Mouse (Mus musculus): ENCODE data around the gene Ezr.
"Not testable (repeated sequence)": the region's sequence is repeated elsewhere in the genome, so short reads cannot be mapped to it uniquely, and the experiment has no call there.

Ezr gene

DNA sequence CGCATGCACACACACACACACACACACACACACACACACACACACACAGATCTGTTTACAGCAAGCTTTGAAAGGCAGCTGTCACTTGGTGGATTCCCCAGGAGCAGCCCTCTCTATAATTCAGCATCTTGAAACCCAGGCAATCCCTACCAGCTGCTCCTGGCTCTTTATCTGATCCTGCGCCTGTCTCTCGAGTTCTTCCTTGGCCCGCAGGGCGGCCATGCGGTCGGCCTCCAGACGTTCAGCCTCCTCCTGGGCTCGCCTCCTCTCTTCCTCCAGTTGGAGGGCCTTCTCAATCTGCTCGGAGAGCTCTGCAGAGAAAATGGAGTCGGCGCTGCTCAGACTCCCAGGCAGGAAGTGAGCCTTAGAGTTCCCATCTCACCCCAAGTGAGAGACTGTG, 41.3 kb downstream of the Ezr start:
- ChIA-PET CTCF (no interaction called here), POLR2A (interaction anchor here in 2 of 4 experiments (0.9 to 8.9 kb wide), 5 partner anchors 12 to 87 kb away, joined by 3 to 77 read pairs (median 12); no protein-coding TSS in a partner anchor)

GRCm38 (mm10) chr17:6740331-6741170, 42.0 kb downstream of the Ezr start:
- ChIA-PET POLR2A (interaction anchor here in 1 of 4 experiments (0.9 to 7.4 kb wide), 4 partner anchors 11 to 32 kb away, joined by 3 to 52 read pairs (median 6); no protein-coding TSS in a partner anchor), CTCF (no interaction called here)

DNA sequence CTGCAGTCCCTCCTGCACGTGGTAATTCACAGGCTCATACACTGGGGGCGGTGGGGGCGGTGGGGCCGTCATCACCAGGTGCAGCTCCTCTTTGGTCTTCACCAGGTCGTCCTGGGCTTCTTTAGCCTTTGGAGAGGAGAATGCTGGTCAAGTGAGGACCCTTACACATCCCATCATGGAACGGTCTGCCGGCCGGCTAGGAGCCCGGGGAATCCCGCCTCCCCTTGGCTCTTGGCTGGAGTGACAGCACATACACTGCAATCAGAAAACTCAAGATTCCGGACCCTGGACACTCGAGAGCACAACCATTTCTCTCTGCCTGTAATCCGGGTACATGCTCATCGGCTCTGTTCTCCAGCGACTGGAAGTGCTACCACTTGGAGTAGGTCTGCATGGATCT, 42.8 kb downstream of the Ezr start:
- POLR2A ChIA-PET, result interaction anchor here in 2 of 4 experiments (0.7 to 2.4 kb wide), 4 partner anchors 10 to 88 kb away, joined by 3 to 5 read pairs (median 3); no protein-coding TSS in a partner anchor
- CTCF ChIA-PET, result interaction anchor here in 2 of 4 experiments (0.5 to 0.7 kb wide), 2 partner anchors 12 to 157 kb away, joined by 3 to 4 read pairs; no protein-coding TSS in a partner anchor

- CTCF ChIA-PET, result interaction anchor here in 2 of 4 experiments (0.5 to 0.7 kb wide), 2 partner anchors 12 to 157 kb away, joined by 3 to 4 read pairs; no protein-coding TSS in a partner anchor
- POLR2A ChIA-PET, result interaction anchor here in 2 of 4 experiments (0.7 to 2.4 kb wide), 4 partner anchors 11 to 88 kb away, joined by 3 to 5 read pairs (median 3); no protein-coding TSS in a partner anchor
Observed at GRCm38 (mm10) chr17:6739266-6739665, 43.3 kb downstream of the Ezr start.

GRCm38 (mm10) chr17:6738836-6739235, 43.7 kb downstream of the Ezr start:
- CTCF ChIA-PET, result interaction anchor here in 1 of 4 experiments (0.7 kb wide), 1 partner anchor 13 kb away, joined by 3 read pairs; no protein-coding TSS in a partner anchor
- POLR2A ChIA-PET, result interaction anchor here in 2 of 4 experiments (0.8 to 5.4 kb wide), 4 partner anchors 9 to 27 kb away, joined by 3 to 46 read pairs (median 4); no protein-coding TSS in a partner anchor

DNA sequence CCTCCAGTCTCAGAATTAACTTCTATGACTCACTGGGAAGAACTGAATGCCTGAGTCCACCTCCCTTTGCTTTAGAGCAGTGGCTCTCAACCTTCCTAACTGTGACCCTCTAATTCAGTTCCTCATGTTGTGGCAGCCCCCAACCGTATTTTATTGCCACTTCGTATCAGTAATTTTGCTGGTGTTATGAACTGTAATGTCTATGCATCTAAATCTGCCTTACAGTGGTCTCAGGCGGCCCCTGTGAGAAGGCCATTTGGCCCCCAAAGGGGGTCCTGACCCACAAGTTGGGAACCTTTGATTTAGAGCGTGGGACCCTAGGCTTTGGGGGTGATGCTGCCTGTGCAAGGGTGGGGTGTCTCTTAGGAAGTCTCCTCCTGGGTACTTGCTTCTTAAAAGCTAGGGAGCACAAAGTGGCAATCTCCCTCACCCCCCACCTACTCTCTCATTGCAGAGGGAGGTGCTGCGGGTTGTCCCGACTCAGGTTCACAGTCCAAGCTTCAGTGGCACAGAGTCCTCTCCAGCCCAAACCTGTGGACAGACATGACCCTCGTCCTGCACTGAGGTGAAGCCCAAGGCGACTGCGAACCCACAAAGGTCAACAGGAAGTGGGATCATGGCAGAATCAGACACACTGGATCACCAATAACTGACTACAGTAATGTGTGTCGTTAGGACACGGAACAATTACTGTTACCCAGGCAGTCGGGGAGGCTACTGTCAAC, 45.1 kb downstream of the Ezr start:
- CTCF ChIA-PET, result no interaction called here
- POLR2A ChIA-PET, result interaction anchor here in 3 of 4 experiments (0.6 to 5.4 kb wide), 12 partner anchors 9 to 135 kb away, joined by 3 to 46 read pairs (median 5); no protein-coding TSS in a partner anchor

- ChIA-PET CTCF (interaction anchor here in 1 of 4 experiments (0.6 kb wide), 1 partner anchor 76 kb away, joined by 4 read pairs; no protein-coding TSS in a partner anchor), POLR2A (interaction anchor here (0.6 to 5.4 kb wide), 20 partner anchors 8 to 641 kb away, joined by 3 to 46 read pairs (median 4); no protein-coding TSS in a partner anchor)
Observed at GRCm38 (mm10) chr17:6736306-6737272, 46.0 kb downstream of the Ezr start.

- ChIA-PET CTCF (no interaction called here), POLR2A (interaction anchor here in 3 of 4 experiments (0.5 to 5.4 kb wide), 8 partner anchors 8 to 804 kb away, joined by 3 to 46 read pairs (median 4); no protein-coding TSS in a partner anchor)
Observed at GRCm38 (mm10) chr17:6734746-6735441, 47.7 kb downstream of the Ezr start.

DNA sequence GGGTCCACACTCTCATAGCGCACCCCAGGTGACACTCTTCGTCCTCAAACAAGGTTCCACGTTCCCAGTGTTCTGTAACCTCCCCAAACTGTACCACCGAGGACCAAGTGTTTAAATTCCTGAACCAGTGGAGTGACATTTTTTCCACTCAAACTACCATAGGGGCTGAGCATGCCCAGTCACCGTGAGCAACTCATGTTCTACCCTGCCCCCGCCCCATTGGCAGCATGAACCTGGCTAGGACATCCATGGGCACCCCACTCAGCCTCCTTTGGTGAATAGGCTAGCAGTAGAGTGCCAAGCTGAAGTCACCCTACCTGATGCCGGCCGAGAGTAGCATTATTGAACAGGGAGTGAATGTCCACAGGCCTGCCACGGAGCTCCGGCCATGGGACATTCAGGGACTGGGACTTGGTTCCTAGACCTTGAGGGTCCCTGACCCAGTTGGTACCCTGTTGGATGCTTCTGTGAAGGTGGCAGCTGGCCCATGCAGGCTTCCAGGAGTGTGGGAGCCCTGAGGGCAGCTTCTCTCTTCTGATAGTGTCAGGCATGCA, 49.2 kb downstream of the Ezr start:
- ChIA-PET POLR2A (interaction anchor here in 2 of 4 experiments (1.3 to 5.4 kb wide), 3 partner anchors 9 to 14 kb away, joined by 5 to 46 read pairs (median 6); no protein-coding TSS in a partner anchor), CTCF (no interaction called here)

- ChIA-PET CTCF (no interaction called here), POLR2A (interaction anchor here in 1 of 4 experiments (1.1 kb wide), 1 partner anchor 10 kb away, joined by 3 read pairs; no protein-coding TSS in a partner anchor)
Observed at GRCm38 (mm10) chr17:6732665-6733064, 49.9 kb downstream of the Ezr start.

DNA sequence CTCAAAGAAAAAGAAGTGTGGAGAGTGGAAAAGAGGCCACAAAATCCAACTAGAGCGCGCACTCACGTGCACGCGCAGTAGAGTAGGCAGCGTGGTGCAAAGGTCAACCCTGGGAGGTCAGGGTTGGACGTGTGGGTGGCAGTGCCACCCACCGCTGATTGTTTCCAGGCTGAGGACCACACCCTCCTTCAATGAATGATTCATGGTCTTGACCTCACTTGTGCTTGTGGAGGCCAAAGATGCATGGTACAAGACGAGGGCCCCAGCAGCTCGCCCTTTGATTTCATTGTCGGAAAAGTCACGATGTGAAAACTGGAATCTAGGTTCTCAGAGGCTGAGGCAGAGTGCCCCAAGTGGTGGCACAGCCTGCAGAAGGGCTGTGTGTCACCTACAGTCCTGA, 51.0 kb downstream of the Ezr start:
- POLR2A ChIA-PET, result interaction anchor here in 2 of 4 experiments (0.5 to 1.1 kb wide), 2 partner anchors 11 kb away, joined by 3 to 17 read pairs; no protein-coding TSS in a partner anchor
- CTCF ChIA-PET, result no interaction called here

GRCm38 (mm10) chr17:6731132-6731531, 51.5 kb downstream of the Ezr start:
- ChIA-PET POLR2A (interaction anchor here in 2 of 4 experiments (0.5 to 0.8 kb wide), 2 partner anchors 11 to 97 kb away, joined by 3 to 17 read pairs; no protein-coding TSS in a partner anchor), CTCF (no interaction called here)

DNA sequence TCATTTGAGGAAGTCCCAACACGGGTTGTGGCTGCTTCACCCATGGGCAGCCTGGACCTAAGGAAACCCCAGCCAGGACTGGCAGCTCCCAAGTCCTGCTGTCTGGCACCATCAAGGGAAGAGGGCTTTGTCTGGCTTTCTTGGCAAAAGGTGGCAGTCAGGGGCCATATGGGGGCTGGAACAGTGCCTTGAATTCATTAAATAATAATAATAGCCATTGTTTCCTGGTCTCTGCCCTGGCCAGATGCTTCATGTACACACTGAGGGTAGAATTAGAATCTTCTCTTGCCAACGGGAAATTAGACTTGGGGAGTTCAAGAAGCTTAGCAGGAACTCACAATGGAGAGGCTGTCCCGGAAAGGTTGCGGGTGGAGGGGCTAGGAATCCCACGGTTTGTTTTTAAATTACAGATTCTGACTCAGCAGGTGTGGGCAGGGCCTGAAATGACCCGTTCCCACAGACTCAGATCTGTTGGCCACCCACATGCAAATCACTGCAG, 53.3 kb downstream of the Ezr start:
- CTCF ChIA-PET, result no interaction called here
- POLR2A ChIA-PET, result interaction anchor here in 1 of 4 experiments (0.6 kb wide), 1 partner anchor 14 kb away, joined by 3 read pairs; no protein-coding TSS in a partner anchor

- CTCF ChIA-PET, result interaction anchor here in 1 of 4 experiments (1.0 kb wide), 1 partner anchor 124 kb away, joined by 5 read pairs; no protein-coding TSS in a partner anchor
- POLR2A ChIA-PET, result no interaction called here
Observed at GRCm38 (mm10) chr17:6727996-6728610, 54.5 kb downstream of the Ezr start.

- CTCF ChIA-PET, result not testable (repeated sequence)
Observed at GRCm38 (mm10) chr17:6713944-6714343, 68.6 kb downstream of the Ezr start.

DNA sequence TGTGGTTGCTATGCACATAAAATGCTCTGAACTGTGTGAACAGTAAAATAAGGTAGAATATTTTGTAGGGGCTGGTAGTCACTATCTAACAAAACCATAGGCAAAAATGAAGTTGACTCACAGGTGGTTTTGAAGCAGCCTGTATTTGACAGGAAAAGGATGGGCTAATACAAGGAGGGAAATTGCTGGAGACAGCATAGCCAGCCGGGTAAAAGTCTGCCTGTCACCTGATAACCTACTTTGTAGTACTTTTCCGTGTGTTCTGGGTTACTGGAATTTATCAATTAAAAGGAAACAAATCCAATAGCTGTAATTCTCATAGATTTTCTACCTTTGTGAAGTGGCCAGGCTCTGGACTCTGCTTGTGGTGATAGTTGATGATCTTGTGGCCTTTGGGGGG, 69.1 kb downstream of the Ezr start:
- CTCF ChIA-PET, POLR2A ChIA-PET: not testable (repeated sequence)

More at GRCm38 (mm10) chr17:6713944-6714343, 68.6 kb downstream of the Ezr start:
- POLR2A ChIA-PET, result not testable (repeated sequence)
